Mouse (Mus musculus) ES-E14 (cell line): ENCODE data around the gene Ccndbp1. TPM values are rescaled to one million over a fixed set of nuclear protein-coding genes. Genes with fewer than 3 reads are reported as not detected.

ENCODE experiments used
- DNase-seq: peaks from one replicate; pipeline ENCODE4 v3.0.0-alpha.2; 2013; ENCODE audit warnings: low read depth, low spot score
- H3K27ac ChIP-seq: 2 replicates; pipeline ENCODE4 v1.5.1; 2012; ENCODE audit warnings: low read depth, mild to moderate bottlenecking, low read length, moderate library complexity, mixed read lengths; ENCODE audit not compliant: poor library complexity, insufficient read depth, severe bottlenecking
- H3K36me3 ChIP-seq: 2 replicates; pipeline ENCODE4 v1.6.1; 2012; ENCODE audit warnings: mild to moderate bottlenecking, low read length, moderate library complexity, mixed read lengths; ENCODE audit not compliant: control insufficient read depth, poor library complexity, insufficient read depth, severe bottlenecking
- H3K4me1 ChIP-seq, 2 experiments: fragments of 150-350 bp in 1 of 2; sonication (generic) in 1 of 2; 2 replicates each; pipeline ENCODE4 v1.6.1; 2012; ENCODE audit warnings: low read length in 2 of 2, mild to moderate bottlenecking in 1 of 2, mixed read lengths in 1 of 2; ENCODE audit not compliant: control insufficient read depth in 2 of 2, insufficient read depth in 2 of 2, poor library complexity in 1 of 2
- H3K4me3 ChIP-seq, 2 experiments: fragments of 150-350 bp in 1 of 2; sonication (generic) in 1 of 2; 2 replicates each; pipeline ENCODE4 v1.5.1; 2012; ENCODE audit warnings: low read length in 2 of 2, low read depth in 1 of 2, mild to moderate bottlenecking in 1 of 2, mixed read lengths in 1 of 2; ENCODE audit not compliant: insufficient read depth in 1 of 2, poor library complexity in 1 of 2, severe bottlenecking in 1 of 2
- H3K9ac ChIP-seq: 2 replicates; pipeline ENCODE4 v1.6.1; 2012; ENCODE audit warnings: low read depth, mild to moderate bottlenecking, low read length, mixed read lengths; ENCODE audit not compliant: poor library complexity, insufficient read depth, severe bottlenecking
- H3K9me3 ChIP-seq: fragments of 150-350 bp; sonication (generic); 2 replicates; pipeline ENCODE4 v1.6.1; 2012; ENCODE audit warnings: low read depth, mild to moderate bottlenecking, low read length; ENCODE audit not compliant: control insufficient read depth, insufficient read depth
- CHD2 ChIP-seq: IDR thresholded peaks from 2 replicates; pipeline ENCODE4 v1.6.1; 2014; ENCODE audit warnings: mild to moderate bottlenecking, low read depth, low read length, inconsistent platforms
- HCFC1 ChIP-seq: IDR thresholded peaks from 2 replicates; pipeline ENCODE4 v1.6.1; 2012; ENCODE audit warnings: low read length, inconsistent platforms, borderline replicate concordance; ENCODE audit not compliant: insufficient read depth
- MAFK ChIP-seq: IDR thresholded peaks from 2 replicates; pipeline ENCODE4 v1.6.1; 2014; ENCODE audit warnings: mild to moderate bottlenecking, low read depth, low read length, inconsistent platforms; ENCODE audit not compliant: insufficient read depth
- ZC3H11A ChIP-seq: IDR thresholded peaks from 2 replicates; pipeline ENCODE4 v1.6.1; 2012; ENCODE audit warnings: low read depth, mild to moderate bottlenecking, inconsistent platforms, low read length, borderline replicate concordance
- ZNF384 ChIP-seq: IDR thresholded peaks from 2 replicates; pipeline ENCODE4 v1.6.1; 2012; ENCODE audit warnings: low read depth, low read length, inconsistent platforms
- in situ Hi-C, 2 experiments: fragments of 600-800 bp; cut with MboI; formaldehyde crosslinking; loops; one replicate each; pipeline ENCODE4 v1.15.1; 2025; ENCODE audit warnings: low sequenced_read_pairs in 2 of 2, inconsistent platforms in 1 of 2; ENCODE audit not compliant: unreplicated experiment in 2 of 2
- total RNA-seq: library from RNA; depleted of rRNA; stranded (reverse); fragments of 300-350 nt; gene quantifications from 2 replicates; pipeline ENCODE4 v1.2.3, GENCODE M21; 2012

The Ccndbp1 gene
- total RNA-seq, 1 experiment = 23.0 TPM

GRCm38 (mm10) chr2:120978693-120979037 lies 29.5 kb upstream of the Ccndbp1 start:
- DNase-seq = no peak
- H3K27ac ChIP-seq = no peak overlapping the region
- H3K36me3 ChIP-seq = no peaks in the 10 kb centered on the region
- in situ Hi-C loops = no loop called here
- H3K4me1 ChIP-seq = peaks cover 2% of the 10 kb centered on the region in 2 experiments; a peak in 1 of 4 replicates
- H3K9ac ChIP-seq = no peak overlapping the region
- no peak overlapping the region for H3K4me3 ChIP-seq
- H3K9me3 ChIP-seq = no peaks in the 10 kb centered on the region
- TF ChIP-seq ZNF384 (no peak), CHD2 (no peak), HCFC1 (no peak), MAFK (no peak), ZC3H11A (no peak)

GRCm38 (mm10) chr2:120979819-120980218 lies 28.4 kb upstream of the Ccndbp1 start:
- in situ Hi-C loops = loop anchor here in 1 of 2 experiments (10.0 kb wide), 1 partner anchor 115 kb away; no protein-coding TSS in a partner anchor
- H3K27ac ChIP-seq = no peak overlapping the region
- H3K9ac ChIP-seq = no peak overlapping the region
- TF ChIP-seq ZNF384 (no peak), CHD2 (no peak), ZC3H11A (no peak), MAFK (no peak), HCFC1 (no peak)
- H3K4me1 ChIP-seq = peaks cover 2% of the 10 kb centered on the region in 2 experiments; a peak in 1 of 4 replicates
- no peaks in the 10 kb centered on the region for H3K9me3 ChIP-seq
- no peak overlapping the region for H3K4me3 ChIP-seq
- H3K36me3 ChIP-seq = no peaks in the 10 kb centered on the region
- DNase-seq = no peak

DNA sequence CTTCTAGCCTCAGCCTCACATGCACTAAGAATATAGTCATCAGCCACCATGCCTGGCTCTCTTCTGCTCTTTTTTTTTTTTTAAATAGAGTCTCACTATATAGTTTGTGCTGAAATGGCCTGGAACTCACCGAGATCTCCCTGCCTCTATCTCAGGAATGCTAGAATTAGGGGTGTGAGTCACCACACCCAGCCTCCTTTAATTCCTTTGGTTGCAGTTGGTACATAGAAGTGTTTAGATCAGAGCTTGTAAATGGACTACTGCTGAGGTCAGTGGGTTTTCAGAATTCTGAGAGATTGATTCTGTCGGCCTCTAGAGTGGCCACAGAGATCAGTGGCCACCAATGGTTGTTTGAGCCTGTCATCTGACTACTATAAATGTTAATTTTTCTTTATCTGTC lies 27.3 kb upstream of the Ccndbp1 start:
- DNase-seq = no peak
- TF ChIP-seq ZNF384 (no peak), CHD2 (no peak), ZC3H11A (no peak), MAFK (no peak), HCFC1 (no peak)
- Histone ChIP-seq H3K9me3 (no peaks in the 10 kb centered on the region), H3K27ac (no peak overlapping the region), H3K4me3 (no peak overlapping the region), H3K4me1 (peaks cover 2% of the 10 kb centered on the region in 2 experiments; a peak in 1 of 4 replicates), H3K36me3 (no peaks in the 10 kb centered on the region), H3K9ac (no peak overlapping the region)
- in situ Hi-C loops = loop anchor here in 1 of 2 experiments (10.0 kb wide), 1 partner anchor 114 kb away; no protein-coding TSS in a partner anchor

DNA sequence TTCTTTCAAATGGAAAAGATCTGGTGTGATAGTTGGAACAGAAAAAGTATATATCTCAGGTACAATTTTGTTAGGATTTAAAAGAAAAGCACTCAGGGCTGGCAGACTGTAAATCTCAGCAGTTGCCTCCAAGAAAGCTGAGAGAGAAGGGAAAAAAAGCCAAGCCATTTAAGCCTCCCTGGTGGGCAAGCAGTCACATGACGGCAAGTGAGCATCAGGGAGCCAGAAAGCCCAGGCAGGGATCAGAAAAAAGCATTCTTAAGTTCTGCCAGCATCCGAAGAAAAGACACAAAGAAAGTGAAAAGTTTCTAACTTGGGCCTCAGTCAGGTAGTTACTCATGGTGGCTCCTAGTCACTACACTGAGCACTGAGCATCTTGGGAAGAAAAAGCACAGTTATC lies 24.6 kb upstream of the Ccndbp1 start:
- Histone ChIP-seq H3K9me3 (no peaks in the 10 kb centered on the region), H3K4me1 (no peaks in the 10 kb centered on the region), H3K4me3 (no peak overlapping the region), H3K27ac (no peak overlapping the region), H3K36me3 (no peaks in the 10 kb centered on the region), H3K9ac (no peak overlapping the region)
- no peak for DNase-seq
- TF ChIP-seq CHD2 = no peak
- no peak for TF ChIP-seq MAFK
- TF ChIP-seq HCFC1 = no peak
- no peak for TF ChIP-seq ZC3H11A
- TF ChIP-seq ZNF384 = no peak
- in situ Hi-C loops = loop anchor here in 1 of 2 experiments (10.0 kb wide), 1 partner anchor 111 kb away; no protein-coding TSS in a partner anchor

DNA sequence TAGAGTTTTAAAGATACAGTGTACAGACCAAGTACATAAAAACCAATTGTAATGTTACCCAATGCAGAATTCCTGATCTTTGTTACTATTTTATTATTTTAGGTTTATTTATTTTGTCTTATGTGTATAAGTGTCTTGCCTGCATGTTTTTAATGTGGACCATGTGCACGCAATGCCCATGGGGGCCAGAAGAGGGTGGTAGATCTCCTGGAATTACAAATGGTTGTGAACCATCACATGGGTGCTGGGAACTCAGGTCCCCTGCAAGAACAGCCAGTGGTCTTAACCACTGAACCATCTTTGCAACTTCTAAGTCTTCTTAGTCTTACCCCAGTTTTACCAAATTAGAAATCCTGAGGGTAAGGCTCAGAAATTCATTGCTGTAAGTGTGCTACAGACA lies 23.0 kb upstream of the Ccndbp1 start:
- in situ Hi-C loops = loop anchor here in 1 of 2 experiments (10.0 kb wide), 1 partner anchor 110 kb away; no protein-coding TSS in a partner anchor
- no peak overlapping the region for H3K27ac ChIP-seq
- no peaks in the 10 kb centered on the region for H3K36me3 ChIP-seq
- no peaks in the 10 kb centered on the region for H3K9me3 ChIP-seq
- no peak overlapping the region for H3K9ac ChIP-seq
- H3K4me3 ChIP-seq = no peak overlapping the region
- DNase-seq = no peak
- TF ChIP-seq ZC3H11A (no peak), ZNF384 (no peak), MAFK (no peak), HCFC1 (no peak), CHD2 (no peak)
- H3K4me1 ChIP-seq = no peaks in the 10 kb centered on the region
